Mouse (Mus musculus) embryonic facial prominence, embryonic 11.5 days (tissue): Measurements from ENCODE around the gene Rrn3. TPM values are rescaled to one million over a fixed set of nuclear protein-coding genes. Genes with fewer than 3 reads are reported as not detected.

Experiments
- ATAC-seq: fragments of 200-750 bp; cut with Nextera tagmentation; replicated peaks from 2 replicates; pipeline ENCODE4 v1.8.0; 2017; ENCODE audit warnings: low read depth; ENCODE audit not compliant: insufficient number of reproducible peaks, low FRiP score, low TSS enrichment
- DNase-seq: peaks from one replicate; pipeline ENCODE4 v3.0.0-alpha.2; 2015; ENCODE audit warnings: low spot score
- H3K27ac ChIP-seq: fragments of 300-500 bp; sonication (generic); replicated peaks from 2 replicates; pipeline ENCODE4 v1.5.1; 2014; ENCODE audit warnings: mild to moderate bottlenecking, low read depth, low read length, control low read depth
- H3K27me3 ChIP-seq: fragments of 300-500 bp; sonication (generic); 2 replicates; pipeline ENCODE4 v1.6.1; 2014; ENCODE audit warnings: mild to moderate bottlenecking, low read length, moderate library complexity, mixed read lengths; ENCODE audit not compliant: control insufficient read depth, insufficient read depth
- H3K36me3 ChIP-seq: fragments of 300-500 bp; sonication (generic); replicated peaks from 2 replicates; pipeline ENCODE4 v1.6.1; 2014; ENCODE audit warnings: low read depth, mild to moderate bottlenecking, low read length, moderate library complexity, mixed read lengths; ENCODE audit not compliant: control insufficient read depth, insufficient read depth
- H3K4me1 ChIP-seq: fragments of 300-500 bp; sonication (generic); 2 replicates; pipeline ENCODE4 v1.6.1; 2014; ENCODE audit warnings: low read length, mixed read lengths; ENCODE audit not compliant: control insufficient read depth, insufficient read depth
- H3K4me2 ChIP-seq: fragments of 300-500 bp; sonication (generic); 2 replicates; pipeline ENCODE4 v1.6.1; 2014; ENCODE audit warnings: low read depth, mild to moderate bottlenecking, control low read depth, low read length, moderate library complexity
- H3K4me3 ChIP-seq: fragments of 300-500 bp; sonication (generic); 2 replicates; pipeline ENCODE4 v1.5.1; 2014; ENCODE audit warnings: low read depth, low read length, control low read depth
- H3K9ac ChIP-seq: fragments of 300-500 bp; sonication (generic); replicated peaks from 2 replicates; pipeline ENCODE4 v1.6.1; 2014; ENCODE audit warnings: mild to moderate bottlenecking, control low read depth, low read length
- H3K9me3 ChIP-seq: fragments of 300-500 bp; sonication (generic); replicated peaks from 2 replicates; pipeline ENCODE4 v1.6.1; 2016; ENCODE audit warnings: mild to moderate bottlenecking, low read length, inconsistent platforms, mixed read lengths; ENCODE audit not compliant: control insufficient read depth
- WGBS: fragments of 180-500 bp; shearing (Covaris S2); extraction: QIAGEN DNeasy Blood & Tissue Kit; methylation state at CpG from one replicate; pipeline ENCODE4 v1.1.7; 2014; 5-methylcytosine and 5-hydroxymethylcytosine counted together
- polyA plus RNA-seq: library from polyadenylated mRNA; unstranded; fragments of >200 nt; fragmentation: Nextera tagmentation; extraction: Ambion mirVana; gene quantifications from 2 replicates; pipeline ENCODE4 v1.2.1, GENCODE M21; 2014

The Rrn3 gene
- polyA plus RNA-seq, 1 experiment from 2014 or later = 84.3 TPM

- H3K9me3 ChIP-seq = no peaks in the 10 kb centered on the region
- ATAC-seq (no peak), DNase-seq (no peak)
- H3K4me3 ChIP-seq = no peak overlapping the region
- H3K27ac ChIP-seq = no peak overlapping the region
- H3K36me3 ChIP-seq = peaks cover 14% of the 10 kb centered on the region
- H3K27me3 ChIP-seq = no peaks in the 10 kb centered on the region
- no peak overlapping the region for H3K4me2 ChIP-seq
- WGBS = 89% methylated on average over 5 of the region's 5 CpGs
- H3K9ac ChIP-seq = no peak overlapping the region
- H3K4me1 ChIP-seq = no peaks in the 10 kb centered on the region
These were observed 51.1 kb downstream of the Rrn3 start for GRCm38 (mm10) chr16:13831606-13832005.

GRCm38 (mm10) chr16:13834382-13834781, 53.9 kb downstream of the Rrn3 start:
- Histone ChIP-seq H3K27ac (no peak overlapping the region), H3K4me3 (no peak overlapping the region), H3K9ac (no peak overlapping the region), H3K36me3 (peaks cover 14% of the 10 kb centered on the region), H3K4me2 (no peak overlapping the region), H3K27me3 (no peaks in the 10 kb centered on the region), H3K9me3 (no peaks in the 10 kb centered on the region), H3K4me1 (no peaks in the 10 kb centered on the region)
- ATAC-seq (no peak), DNase-seq (no peak)
- 94% methylated on average over 5 of the region's 5 CpGs for WGBS

- peaks cover 3% of the 10 kb centered on the region for H3K36me3 ChIP-seq
- H3K27ac ChIP-seq = no peak overlapping the region
- no peak overlapping the region for H3K4me3 ChIP-seq
- no peak overlapping the region for H3K4me2 ChIP-seq
- WGBS = 86% methylated on average over 7 of the region's 7 CpGs
- H3K9ac ChIP-seq = no peak overlapping the region
- DNase-seq (no peak), ATAC-seq (no peak)
- H3K4me1 ChIP-seq = no peaks in the 10 kb centered on the region
- H3K27me3 ChIP-seq = no peaks in the 10 kb centered on the region
- no peaks in the 10 kb centered on the region for H3K9me3 ChIP-seq
These were observed 59.5 kb downstream of the Rrn3 start for GRCm38 (mm10) chr16:13840056-13840455.

GRCm38 (mm10) chr16:13840956-13841355, 60.4 kb downstream of the Rrn3 start:
- WGBS = 93% methylated on average over 3 of the region's 3 CpGs
- H3K9me3 ChIP-seq = no peaks in the 10 kb centered on the region
- no peak overlapping the region for H3K27ac ChIP-seq
- no peaks in the 10 kb centered on the region for H3K4me1 ChIP-seq
- H3K9ac ChIP-seq = no peak overlapping the region
- H3K4me3 ChIP-seq = no peak overlapping the region
- DNase-seq (no peak), ATAC-seq (no peak)
- no peaks in the 10 kb centered on the region for H3K27me3 ChIP-seq
- no peak overlapping the region for H3K4me2 ChIP-seq
- peaks cover 3% of the 10 kb centered on the region for H3K36me3 ChIP-seq

- 92% methylated on average over 5 of the region's 5 CpGs for WGBS
These were observed 64.5 kb downstream of the Rrn3 start for GRCm38 (mm10) chr16:13845031-13845430.

GRCm38 (mm10) chr16:13846675-13847074, 66.2 kb downstream of the Rrn3 start:
- no peak for ATAC-seq
- 90% methylated on average over 1 of the region's 1 CpGs for WGBS

More at GRCm38 (mm10) chr16:13845031-13845430, 64.5 kb downstream of the Rrn3 start:
- no peaks in the 10 kb centered on the region for H3K9me3 ChIP-seq
- no peaks in the 10 kb centered on the region for H3K27me3 ChIP-seq
- H3K36me3 ChIP-seq = no peaks in the 10 kb centered on the region; the same call in none of the 2 replicates
- no peak for ATAC-seq
- no peak overlapping the region for H3K4me2 ChIP-seq
- no peaks in the 10 kb centered on the region for H3K4me1 ChIP-seq
- no peak overlapping the region for H3K27ac ChIP-seq
- H3K4me3 ChIP-seq = no peak overlapping the region
- no peak for DNase-seq
- H3K9ac ChIP-seq = no peak overlapping the region

GRCm38 (mm10) chr16:13848310-13848709, 67.8 kb downstream of the Rrn3 start:
- H3K9me3 ChIP-seq = no peaks in the 10 kb centered on the region
- H3K9ac ChIP-seq = no peak overlapping the region
- 79% methylated on average over 2 of the region's 2 CpGs for WGBS
- no peak overlapping the region for H3K4me2 ChIP-seq
- H3K36me3 ChIP-seq = no peaks in the 10 kb centered on the region; the same call in none of the 2 replicates
- no peaks in the 10 kb centered on the region for H3K4me1 ChIP-seq
- no peak overlapping the region for H3K27ac ChIP-seq
- H3K27me3 ChIP-seq = no peaks in the 10 kb centered on the region
- DNase-seq (no peak), ATAC-seq (no peak)
- H3K4me3 ChIP-seq = no peak overlapping the region

More at GRCm38 (mm10) chr16:13846675-13847074, 66.2 kb downstream of the Rrn3 start:
- no peaks in the 10 kb centered on the region for H3K9me3 ChIP-seq
- H3K4me1 ChIP-seq = no peaks in the 10 kb centered on the region
- no peak overlapping the region for H3K9ac ChIP-seq
- no peak overlapping the region for H3K4me2 ChIP-seq
- H3K36me3 ChIP-seq = no peaks in the 10 kb centered on the region; the same call in none of the 2 replicates
- DNase-seq = no peak
- H3K4me3 ChIP-seq = no peak overlapping the region
- H3K27ac ChIP-seq = no peak overlapping the region
- no peaks in the 10 kb centered on the region for H3K27me3 ChIP-seq

GRCm38 (mm10) chr16:13851446-13851845, 70.9 kb downstream of the Rrn3 start:
- no peak for ATAC-seq
- no peaks in the 10 kb centered on the region for H3K27me3 ChIP-seq
- 92% methylated on average over 4 of the region's 4 CpGs for WGBS
- H3K4me2 ChIP-seq = no peak overlapping the region
- no peaks in the 10 kb centered on the region; the same call in 1 of the 2 replicates for H3K36me3 ChIP-seq
- H3K9ac ChIP-seq = no peak overlapping the region
- H3K9me3 ChIP-seq = no peaks in the 10 kb centered on the region
- H3K27ac ChIP-seq = no peak overlapping the region
- H3K4me1 ChIP-seq = no peaks in the 10 kb centered on the region
- no peak for DNase-seq
- no peak overlapping the region for H3K4me3 ChIP-seq
